Mouse (Mus musculus) layer of hippocampus, postnatal 25 days (tissue): ENCODE results near the gene Timm8a2. TPM values are rescaled to one million over a fixed set of nuclear protein-coding genes. Genes with fewer than 3 reads are reported as not detected.

ENCODE experiments used
- total RNA-seq, 2 experiments: library from RNA; stranded (reverse); gene quantifications; 2 replicates each; pipeline ENCODE4 v1.2.3; 2021

Gene Timm8a2
- total RNA-seq, 2 experiments from 2014 or later: 0.56 TPM; not detected in 1

Other genes with a start within 250 kb of the Timm8a2 start
- gene Dock9, start 236.8 kb upstream of the Timm8a2 start, total RNA-seq: 100 to 1,000 TPM; 195 to 220 TPM
- gene Ubac2, start 156.1 kb upstream of the Timm8a2 start, total RNA-seq: 10 to 100 TPM; 48.3 to 52.4 TPM
- gene Gpr18, start 118.9 kb upstream of the Timm8a2 start, total RNA-seq: not detected
- gene Gpr183, start 69.5 kb upstream of the Timm8a2 start, total RNA-seq: under 1 TPM; 0.87 to 0.96 TPM
- 100 to 1,000 TPM in 1 of 2 experiments, 10 to 100 TPM in 1; 97.4 to 112 TPM for gene Tm9sf2, start 72.4 kb downstream of the Timm8a2 start, total RNA-seq
- 10 to 100 TPM; 24.5 to 28.2 TPM for gene Clybl, start 147.0 kb downstream of the Timm8a2 start, total RNA-seq